Mouse (Mus musculus) 3T3-L1 (cell line): Measurements from ENCODE around the gene Il1r1.

Experiments used
- DNase-seq: peaks from one replicate; pipeline ENCODE4 v3.0.0-alpha.2; 2015; ENCODE audit warnings: low read depth, low spot score

The Il1r1 gene

DNA sequence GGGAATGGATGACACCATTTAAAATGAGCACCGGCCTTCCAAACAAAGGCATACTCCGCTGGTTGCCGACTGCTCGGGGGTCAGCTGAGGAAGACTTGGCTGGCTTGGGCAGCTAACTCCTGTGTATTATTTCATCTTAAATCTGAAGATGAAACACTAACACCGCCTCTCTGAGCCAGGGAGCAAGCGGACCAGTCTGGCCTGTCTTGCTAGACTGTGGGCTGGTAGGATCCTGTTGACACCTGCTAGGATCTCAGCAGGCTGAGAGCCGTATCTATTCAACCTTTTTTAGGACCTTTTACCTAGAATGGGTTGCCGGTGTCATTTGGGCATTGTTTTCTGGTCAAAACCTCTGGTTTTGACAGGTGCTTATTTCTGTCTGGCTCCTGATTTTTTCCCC is 92.8 kb downstream of the Il1r1 start:
- DNase-seq, result no peak

DNA sequence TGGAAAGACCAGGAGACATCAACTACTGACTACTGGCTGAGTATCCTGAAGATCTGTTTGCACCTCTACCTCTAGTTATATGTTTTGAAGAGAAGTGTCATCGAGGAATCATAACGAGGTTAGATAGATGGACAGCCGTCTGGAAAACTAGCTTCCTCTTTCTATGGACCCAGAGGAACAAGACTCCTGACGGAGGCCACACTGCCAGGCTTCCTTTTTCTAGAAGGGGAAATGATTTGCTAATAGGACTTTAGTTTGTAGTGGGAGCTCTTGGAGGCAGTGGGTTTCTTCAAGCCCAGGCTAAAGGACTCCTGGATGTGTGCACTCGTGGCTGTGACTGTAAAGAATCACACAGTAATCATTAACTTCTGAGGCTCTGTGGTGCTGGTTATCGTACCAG is 96.9 kb downstream of the Il1r1 start:
- DNase-seq, result no peak

DNA sequence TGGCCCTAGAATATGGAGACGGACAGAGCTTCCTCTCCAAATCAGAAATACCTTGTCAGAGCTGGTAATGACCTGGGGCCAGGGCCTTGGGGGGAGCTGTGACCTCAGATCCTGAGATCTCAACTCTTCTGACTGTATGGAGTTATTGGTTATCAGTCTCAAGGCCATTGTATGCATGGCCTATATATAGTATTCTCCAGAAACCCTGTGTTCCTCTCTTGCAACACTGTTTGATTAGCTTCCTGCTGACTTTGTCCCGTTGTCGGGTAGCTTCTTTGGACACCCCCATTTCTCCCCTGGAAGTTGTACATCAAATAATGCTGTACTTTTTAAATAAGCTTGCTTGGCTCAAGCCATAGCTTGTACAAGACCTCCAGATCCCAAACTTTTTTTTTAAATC is 97.7 kb downstream of the Il1r1 start:
- no peak for DNase-seq

DNA sequence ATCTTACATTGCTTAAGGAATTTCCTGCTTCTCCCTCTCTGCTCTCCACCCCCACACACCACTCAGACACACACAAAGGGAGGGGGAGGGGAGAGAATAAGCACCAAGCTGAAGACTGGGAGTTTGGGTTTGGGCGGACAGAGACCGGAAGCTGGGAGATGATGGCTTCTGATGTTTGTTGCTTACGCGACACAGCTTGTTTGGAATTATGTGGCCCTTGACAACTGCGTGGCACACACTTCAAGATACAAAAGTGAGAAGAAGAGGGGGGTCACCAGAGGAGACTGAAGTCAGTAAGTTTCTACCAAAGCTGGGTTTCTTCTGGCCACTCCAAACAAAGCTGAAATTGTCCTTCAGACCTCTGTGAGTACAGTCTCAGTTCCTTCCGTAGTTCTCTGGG is 99.6 kb downstream of the Il1r1 start, which contains the start of gene Il1rl2:
Il1rl2 (plus strand) TSS at position 154 of the 400 bp plus-strand sequence.
- DNase-seq, result peak; percentile 89

DNA sequence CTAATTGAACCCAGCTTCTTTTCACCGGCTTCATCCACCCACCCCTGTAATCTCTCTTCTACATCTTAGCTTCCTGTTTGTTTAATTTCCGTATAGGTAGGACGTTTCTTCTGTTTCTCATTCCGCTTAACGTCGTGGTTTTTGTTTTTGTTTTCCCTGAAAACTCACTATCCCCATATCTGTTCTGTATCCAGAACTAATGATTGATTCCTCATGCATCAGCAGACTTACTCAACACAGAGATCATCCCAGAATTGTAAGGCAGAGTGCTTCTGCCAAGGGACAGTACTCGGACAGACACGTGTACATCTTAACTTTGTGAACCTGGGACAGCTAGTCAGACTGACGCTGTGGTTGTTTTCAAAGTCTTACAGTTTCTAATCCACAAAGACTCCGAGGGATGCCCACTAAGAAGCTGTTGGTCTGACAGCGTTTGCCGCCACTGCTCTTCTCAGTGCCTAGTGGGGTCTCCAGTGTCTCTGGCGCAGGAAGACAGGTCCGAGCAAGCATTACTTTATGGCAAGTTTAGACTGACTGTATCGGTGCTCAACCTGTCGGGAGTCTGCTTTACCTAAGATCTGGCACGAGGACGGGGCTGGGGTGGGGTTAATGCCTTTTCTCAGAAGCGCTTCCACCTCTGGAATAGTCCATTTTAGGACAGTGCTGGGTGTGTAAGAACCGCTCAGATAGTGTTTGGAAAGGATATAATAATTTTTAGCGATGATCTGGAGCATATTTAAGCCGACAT is 100.2 kb downstream of the Il1r1 start:
- peak; percentile 50 for DNase-seq

DNA sequence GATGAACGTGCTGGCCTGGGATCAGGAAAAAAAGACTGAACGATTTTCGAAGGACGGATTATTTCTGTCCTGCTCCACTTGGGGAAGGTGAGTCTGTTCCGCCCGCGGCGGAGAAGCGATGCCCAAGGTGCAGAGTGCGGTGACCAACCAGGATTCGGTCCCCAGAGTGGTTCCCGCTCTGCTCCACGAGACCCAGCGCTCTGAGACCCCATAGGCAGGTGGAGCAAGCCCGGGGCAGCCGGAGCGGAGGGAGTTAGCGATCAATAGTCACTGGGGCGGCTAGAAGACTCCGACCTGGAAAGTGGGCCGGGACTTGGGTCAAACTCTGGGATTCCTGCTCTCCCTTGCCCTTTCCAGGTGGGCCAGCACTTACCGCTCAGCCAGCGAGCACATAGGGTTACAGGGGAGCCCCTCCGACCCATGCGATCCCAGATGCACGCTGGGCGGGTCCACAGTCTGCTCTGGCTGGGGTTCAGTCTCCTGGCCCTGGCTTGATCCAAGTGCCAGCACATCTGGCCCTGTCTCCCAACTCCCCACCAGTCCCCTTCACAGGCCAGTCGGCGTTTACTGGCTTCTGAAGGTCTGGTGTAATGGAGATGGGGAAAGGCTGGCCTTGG is 100.9 kb downstream of the Il1r1 start:
- DNase-seq, result no peak

DNA sequence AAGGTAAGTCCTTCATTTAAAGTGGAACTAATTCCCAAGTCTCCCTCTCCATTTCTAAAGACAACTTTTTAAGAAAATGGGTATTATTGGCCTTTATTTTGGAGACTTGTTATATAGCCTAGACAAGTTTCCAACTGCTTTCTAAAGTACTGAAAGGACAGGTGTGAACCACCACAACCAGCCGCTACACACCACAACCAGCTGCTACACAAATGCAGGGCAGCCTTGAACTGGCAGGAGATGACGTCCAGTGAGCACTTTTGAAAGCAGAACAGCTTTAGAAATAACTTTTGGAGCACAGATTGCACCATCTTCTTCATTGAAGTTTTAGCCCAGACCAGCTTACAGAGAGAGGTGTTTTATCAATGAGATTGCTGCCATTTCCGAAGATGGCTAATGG is 102.7 kb downstream of the Il1r1 start:
- no peak for DNase-seq

DNA sequence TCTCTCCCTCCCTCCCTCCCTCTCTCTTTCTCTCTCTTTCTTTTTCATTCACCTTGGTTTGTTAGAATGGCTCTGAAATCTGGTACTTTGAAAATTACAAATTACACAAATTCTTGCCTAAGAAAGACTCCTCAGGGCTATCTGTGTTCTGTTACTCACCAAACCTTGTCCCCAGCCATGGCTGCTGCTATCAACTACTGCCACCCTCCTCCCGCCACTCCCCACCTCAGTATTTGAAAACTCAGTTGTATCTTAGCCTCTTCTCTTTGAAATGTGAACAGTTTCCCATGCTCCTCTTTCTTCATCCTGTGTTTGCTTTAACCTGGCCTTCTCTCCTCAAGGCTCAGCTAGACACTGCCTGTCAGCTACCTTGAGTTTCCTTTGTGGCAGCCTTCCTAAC is 104.6 kb downstream of the Il1r1 start:
- DNase-seq, result no peak

DNA sequence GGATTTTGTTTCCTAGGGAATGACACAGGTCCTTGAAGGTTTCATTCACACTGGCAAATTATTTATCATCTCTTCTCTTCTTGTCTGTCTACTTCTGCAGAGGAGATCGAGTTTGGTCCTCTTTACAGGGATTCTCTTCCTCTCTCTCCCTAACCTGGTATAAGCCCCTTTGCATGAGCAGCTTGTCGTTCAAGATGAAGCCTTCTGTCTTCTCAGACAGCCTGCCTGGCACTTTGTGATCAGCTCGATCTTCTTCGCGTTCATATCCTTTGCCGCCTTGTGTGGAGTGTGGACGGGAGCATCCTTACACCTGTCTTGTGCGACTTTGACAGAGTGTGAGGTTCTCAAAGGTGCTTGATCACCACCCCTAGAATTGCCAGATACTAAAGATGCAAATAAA is 105.3 kb downstream of the Il1r1 start:
- DNase-seq, result no peak

DNA sequence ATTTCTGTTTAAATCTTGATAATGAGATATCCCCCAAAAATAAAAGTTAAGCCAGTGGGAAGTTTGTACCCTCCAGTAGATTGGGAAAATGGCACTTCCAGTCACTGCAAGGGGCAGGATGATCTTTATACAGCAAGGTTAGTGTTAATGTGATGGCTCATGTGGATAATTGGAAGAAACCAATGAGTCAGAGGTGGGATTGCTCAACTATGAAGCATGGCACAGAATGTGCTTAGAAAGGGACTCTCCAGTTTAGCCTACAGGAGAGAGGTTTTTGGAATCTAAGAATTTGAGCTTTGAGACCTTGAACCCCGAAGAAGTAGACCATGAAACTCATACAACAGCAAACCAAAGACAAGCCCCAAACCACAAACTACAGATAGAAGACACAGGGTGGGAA is 114.5 kb downstream of the Il1r1 start:
- DNase-seq, result peak; percentile 57

DNA sequence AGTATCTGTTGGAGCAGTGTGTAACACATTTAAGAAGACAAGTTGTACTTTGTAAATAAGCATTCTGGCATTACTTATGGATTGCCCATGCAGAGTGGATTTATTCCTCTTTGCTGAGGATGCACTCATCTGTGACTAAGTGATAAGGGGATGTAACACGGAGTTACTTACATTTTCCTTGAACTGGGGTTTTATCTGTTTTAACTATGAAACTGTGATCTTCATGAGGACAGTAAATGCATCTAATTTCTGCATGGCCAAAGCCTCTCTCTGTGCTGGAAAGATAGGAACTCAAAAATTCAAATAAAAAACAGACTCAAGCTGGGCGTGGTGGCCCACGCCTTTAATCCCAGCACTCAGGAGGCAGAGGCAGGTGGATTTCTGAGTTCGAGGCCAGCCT is 115.2 kb downstream of the Il1r1 start:
- no peak for DNase-seq

DNA sequence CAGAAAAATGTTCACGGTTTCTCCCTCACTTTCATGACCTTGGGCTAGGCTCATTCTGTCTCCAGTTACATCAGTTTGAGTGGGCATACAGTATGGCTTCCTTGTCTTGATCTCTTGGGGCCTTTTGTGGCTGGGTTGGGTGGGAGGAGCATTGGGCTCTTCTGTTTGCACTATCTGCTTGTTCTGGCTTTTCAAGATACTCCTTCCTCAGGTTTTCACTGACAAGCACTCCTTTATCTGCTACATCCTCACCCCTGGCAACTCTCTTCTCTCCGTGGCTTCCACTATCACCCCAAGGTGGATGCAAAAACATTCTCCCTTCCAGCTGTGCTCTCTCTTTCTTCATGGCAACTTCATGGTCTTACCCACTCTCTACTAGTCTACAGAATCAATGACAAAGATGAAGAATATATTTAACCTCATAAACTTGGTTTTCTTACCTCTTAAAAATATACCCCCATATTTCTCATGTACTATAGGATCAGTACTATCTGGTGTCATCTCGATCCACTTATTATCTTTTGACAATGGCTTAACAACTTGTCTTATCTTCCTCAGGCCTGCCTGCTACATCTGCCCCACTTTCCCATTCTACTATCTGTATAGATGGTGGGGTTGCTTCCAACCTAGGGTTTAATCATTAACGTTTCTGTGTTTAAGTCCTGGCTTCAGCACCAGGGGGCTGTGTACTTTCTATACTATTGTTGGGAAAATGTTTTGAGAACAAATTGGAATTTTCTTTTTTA is 127.5 kb downstream of the Il1r1 start:
- peak; percentile 9 for DNase-seq

DNA sequence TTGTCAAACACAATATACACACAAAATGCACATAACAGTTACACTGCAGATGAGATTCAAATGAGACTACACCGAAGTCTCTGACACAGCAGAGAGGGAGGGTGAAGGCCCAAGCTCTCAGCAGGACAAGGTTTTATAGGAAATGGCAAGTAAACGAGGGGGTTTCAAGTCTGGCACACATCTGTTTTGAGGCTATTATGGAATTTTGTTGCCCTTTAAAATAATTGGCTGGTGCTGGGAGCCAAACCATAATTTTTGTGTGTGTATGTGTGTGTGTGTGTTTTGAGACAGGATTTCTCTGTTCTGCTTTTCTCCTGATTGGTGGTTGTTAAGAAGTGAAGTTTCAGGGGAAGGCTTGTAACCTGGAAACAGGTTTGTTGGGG is 128.0 kb downstream of the Il1r1 start:
- no peak for DNase-seq

DNA sequence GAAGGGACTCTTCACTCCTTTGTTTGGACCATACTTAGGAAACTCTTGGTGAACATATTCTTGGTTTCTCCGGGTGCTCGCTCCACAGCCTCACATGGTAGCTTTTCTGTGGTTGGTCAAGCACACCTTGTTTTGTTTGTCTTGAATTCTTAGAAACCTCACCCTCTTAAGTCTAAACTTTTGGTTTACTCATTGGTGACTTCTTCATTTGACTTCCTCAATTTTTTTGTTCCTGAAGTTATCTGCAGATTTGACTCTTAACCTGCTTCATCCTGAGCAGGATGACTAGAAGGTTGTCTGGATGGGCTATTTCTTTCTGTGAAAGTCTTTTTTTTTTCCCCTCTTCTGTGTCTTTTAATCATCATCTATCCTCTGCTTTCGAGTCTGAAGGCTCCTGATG is 129.8 kb downstream of the Il1r1 start:
- no peak for DNase-seq

DNA sequence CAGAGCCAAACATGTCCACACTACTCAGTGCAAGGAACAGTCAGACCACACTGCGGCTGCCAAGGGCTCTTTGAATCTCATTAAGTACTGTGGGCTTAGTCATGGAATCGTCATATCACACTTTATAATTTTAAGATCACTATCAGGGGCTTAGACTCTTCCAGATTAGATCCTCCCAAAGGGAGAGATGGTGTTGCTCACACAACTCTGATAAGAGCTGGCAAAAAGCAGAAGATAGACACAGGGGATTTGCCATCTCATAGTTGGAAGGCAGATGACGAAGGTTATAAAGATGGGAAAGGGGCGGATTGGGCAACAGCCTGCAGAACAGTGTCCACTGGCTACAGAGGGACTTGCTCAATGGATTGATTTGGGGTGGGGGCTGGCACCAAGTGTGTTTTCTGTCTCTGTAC is 130.6 kb downstream of the Il1r1 start:
- DNase-seq, result no peak

DNA sequence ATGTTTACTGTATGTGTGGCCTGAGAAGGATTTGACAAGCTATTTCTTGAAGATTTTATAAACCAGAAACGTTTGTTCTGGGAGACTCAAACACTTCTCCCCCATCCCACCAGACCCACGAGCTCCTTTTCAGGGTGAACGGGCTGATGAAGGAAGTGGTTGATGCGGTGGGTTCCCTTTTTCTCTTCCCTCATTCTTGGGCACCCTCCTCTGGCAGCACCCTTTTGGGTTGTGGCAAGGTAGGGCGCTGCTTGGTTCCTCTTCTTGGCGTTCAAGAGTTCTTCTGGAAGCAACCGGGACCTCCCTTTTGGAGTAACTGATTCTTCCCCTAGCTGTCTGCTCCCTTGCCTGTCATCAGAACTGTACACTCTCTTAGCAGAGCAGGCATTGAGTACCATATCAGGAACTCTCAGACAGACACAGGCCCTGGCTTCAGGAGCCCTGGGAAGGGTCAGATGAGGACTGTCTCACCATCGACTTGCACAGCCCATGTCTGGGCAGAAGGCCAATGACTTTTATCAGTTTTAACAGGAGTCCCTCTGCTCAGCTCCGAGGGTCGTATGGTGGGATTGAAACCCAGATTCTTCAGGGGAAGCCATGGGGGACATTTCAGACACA is 131.1 kb downstream of the Il1r1 start:
- no peak for DNase-seq

DNA sequence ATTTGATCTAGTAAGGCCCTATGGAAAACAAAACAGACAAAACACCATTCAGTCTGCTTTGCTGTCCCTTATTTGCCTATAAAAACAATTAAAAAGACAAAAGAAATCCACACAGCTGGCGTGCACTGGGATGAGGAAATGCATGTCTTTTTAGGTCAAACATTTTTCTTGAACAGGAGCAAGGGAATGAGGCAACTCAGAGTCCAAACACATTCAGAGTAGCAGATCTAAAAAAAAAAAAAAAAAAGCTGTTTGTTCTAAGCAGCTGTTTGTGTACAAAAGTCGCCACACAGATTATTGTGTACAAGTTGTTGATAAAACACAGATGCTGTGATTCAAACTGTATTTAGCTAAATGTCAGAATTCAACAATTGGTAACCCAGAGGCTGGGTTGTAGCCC is 133.0 kb downstream of the Il1r1 start:
- DNase-seq, result no peak

DNA sequence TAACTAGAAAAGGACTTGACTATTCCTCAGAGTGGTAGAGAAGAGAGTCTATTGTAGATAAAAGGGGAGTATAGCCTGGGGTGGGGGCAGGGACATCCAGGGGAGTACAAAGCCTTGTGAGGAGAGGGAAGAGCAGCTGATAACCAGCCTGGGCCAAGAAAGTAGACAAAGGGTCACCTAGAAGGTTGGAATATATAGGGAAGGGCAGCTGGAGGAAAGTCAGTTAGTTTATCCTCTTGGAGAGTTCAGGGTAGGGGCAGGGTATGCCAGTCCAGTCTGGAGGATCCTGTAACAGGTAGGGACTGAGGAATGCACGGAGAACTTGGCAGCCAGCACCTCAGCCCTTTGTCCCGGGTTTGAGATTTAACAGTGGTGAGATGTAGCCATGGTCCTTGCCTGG is 133.5 kb downstream of the Il1r1 start:
- no peak for DNase-seq

DNA sequence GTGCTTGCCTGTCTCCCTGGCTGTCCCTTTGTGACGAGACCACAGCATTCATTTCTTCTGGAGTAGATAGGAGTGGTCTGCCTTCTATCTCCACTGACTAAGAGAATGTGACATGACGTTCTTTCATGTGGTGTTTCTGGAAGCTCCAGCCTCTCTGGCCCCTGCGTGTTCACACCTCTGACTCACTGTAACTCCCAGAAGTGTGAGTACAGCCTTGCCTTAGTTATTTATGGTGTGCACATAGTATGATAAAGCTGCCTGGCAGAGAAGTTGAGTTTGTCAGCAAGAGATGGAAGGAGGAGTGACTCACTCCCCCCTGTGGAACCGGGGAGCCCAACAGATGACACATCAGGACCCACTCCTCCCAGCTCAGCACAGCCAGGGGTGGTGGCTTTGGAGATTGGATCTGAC is 133.9 kb downstream of the Il1r1 start:
- DNase-seq, result peak; percentile 89

DNA sequence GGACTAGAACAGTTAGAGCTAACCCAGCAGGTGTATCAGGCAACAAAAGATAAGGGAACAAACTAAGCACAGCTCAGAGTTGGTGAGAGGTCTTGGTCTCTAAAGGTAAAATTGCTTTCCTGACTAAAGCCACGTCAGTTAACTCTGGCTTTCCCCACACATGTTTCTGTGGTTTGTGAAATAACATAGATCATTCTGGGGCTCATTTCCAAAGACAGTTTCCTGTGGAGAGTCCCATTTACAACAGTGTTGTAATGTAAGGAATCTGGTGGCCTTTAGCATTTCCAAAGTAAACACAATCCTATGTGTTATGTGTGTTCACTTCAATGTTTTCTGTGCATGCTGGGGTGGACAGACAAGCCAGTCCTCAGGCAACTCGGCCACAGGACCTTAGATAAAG is 134.9 kb downstream of the Il1r1 start:
- peak; percentile 69 for DNase-seq

DNA sequence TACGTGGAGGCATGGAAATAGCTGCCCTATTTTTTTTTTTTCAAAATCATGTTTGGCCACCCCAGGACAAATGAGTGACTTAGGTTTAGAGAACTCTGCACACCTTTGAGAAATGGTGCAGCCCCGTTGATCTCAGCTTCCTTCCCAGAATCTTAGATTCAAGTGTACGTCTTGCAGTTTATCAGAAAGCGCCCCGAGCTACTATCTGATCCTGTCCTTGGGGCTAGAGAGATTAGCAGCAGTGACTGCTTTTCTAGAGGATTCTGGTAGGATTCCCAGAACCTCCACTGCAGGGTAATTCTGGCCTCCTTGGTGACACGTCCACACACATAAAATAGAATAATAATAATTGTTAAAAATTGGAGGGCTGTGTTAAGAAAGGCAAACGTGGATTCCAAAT is 136.1 kb downstream of the Il1r1 start:
- no peak for DNase-seq

DNA sequence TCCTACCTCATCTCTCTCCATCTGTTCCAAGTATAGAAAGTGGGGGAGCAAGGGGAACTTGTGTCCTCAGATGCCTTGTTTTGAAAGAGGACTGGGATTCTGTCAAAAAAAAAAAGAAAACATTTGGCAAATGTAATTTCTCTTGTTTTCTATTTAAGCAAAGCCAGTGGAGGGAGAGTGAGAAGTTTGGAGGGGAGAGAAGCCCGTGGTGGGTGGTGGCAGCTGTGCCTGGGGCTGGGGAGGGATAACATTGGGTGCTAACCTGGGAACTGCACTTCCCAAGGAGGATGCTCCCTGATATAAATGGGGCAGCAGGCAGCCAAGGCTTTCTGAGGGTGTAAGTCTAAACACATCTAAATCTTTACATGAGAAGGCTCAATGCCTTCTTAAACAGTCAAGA is 136.7 kb downstream of the Il1r1 start:
- DNase-seq, result no peak
